Comparison of ENCODE assay signal across 22 mouse cellular contexts in the genomic region with DNA sequence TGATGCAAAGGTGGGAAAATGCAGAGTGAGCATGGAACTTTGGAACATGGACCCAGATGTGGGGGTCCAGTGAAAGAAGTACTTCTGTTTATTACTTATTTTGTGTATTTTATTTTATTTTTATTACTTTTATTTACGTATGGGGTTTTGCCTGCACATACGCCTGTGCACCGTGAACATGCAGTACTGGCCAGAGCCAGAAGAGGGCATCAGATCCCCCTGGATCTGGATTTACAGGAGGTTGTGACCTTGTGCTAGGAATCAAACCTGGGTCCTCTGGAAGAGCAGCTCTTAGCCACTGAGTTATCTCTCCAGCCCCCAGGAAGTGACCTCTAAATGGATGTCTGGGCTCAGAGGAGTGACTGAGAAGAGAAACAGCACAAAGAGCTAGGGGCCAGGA. TPM values are rescaled to one million over a fixed set of nuclear protein-coding genes. Genes with fewer than 3 reads are reported as not detected.
A peak's percentile ranks its signal among the peaks of the same experiment; 100 is the strongest.
DNase-seq lines count a peak whose midpoint lies in the region; ATAC-seq and TF ChIP-seq lines count a peak whose summit lies in the region.
"Had no signal": no experiment of that assay in that cellular context is flagged by ENCODE, and none has a peak within 500 bp of the region (broad histone marks: within the 10 kb centered on the region; RNA-seq: fewer than 3 reads in every experiment).

No protein-coding gene starts in this region.

- no peaks in the 10 kb centered on the region for H3K4me1 ChIP-seq in heart, postnatal 0 days (ENCODE audit: control insufficient read depth, insufficient read depth)
- peaks cover 13% of the 10 kb centered on the region for H3K4me1 ChIP-seq in small intestine, adult 2 months (ENCODE audit: control insufficient read depth, insufficient read depth, insufficient read length, low read length)
- H3K4me1 ChIP-seq in midbrain, embryonic 11.5 days (ENCODE audit: control insufficient read depth, insufficient read depth, low read length) = 0 out of 2 replicates have a peak, but pooled peaks cover 4% of the 10 kb centered on the region
- H3K4me1 ChIP-seq: forebrain, embryonic 13.5 days; hindbrain, embryonic 15.5 days; neural tube, embryonic 12.5 days had no signal

- no peak for ATAC-seq in heart, postnatal 0 days (ENCODE audit: insufficient read depth, low read depth)
- ATAC-seq in midbrain, embryonic 11.5 days (ENCODE audit: low FRiP score) = no peak
- ATAC-seq: forebrain, embryonic 13.5 days had no signal

- H3K36me3 ChIP-seq in heart, postnatal 0 days (replicated peaks; ENCODE audit: control insufficient read depth, insufficient read depth, low read length) = no peaks in the 10 kb centered on the region
- no peaks in the 10 kb centered on the region for H3K36me3 ChIP-seq in small intestine, adult 2 months (ENCODE audit: control insufficient read depth, insufficient read depth, low read length)
- no peaks in the 10 kb centered on the region for H3K36me3 ChIP-seq in midbrain, embryonic 11.5 days (ENCODE audit: control insufficient read depth, insufficient read depth, low read length)
- H3K36me3 ChIP-seq: heart, embryonic 15.5 days; hindbrain, embryonic 15.5 days; limb, embryonic 13.5 days; neural tube, embryonic 12.5 days had no signal

- 0 out of 2 replicates have a peak, but pooled peaks have one; percentile 7 for TF ChIP-seq CTCF in heart, postnatal 0 days (IDR thresholded peaks at IDR 0.05; ENCODE audit: low read depth)
- peak; percentile 24; the same call in 1 of the 2 replicates for TF ChIP-seq CTCF in small intestine, adult 2 months (IDR thresholded peaks at IDR 0.05; ENCODE audit: extremely low read depth, insufficient read length, insufficient replicate concordance, low read depth, low read length)

- H3K9me3 ChIP-seq in heart, postnatal 0 days (replicated peaks; ENCODE audit: control insufficient read depth, low read length) = no peaks in the 10 kb centered on the region
- no peaks in the 10 kb centered on the region for H3K9me3 ChIP-seq in midbrain, embryonic 11.5 days (ENCODE audit: control insufficient read depth, low read length)
- H3K9me3 ChIP-seq: forebrain, embryonic 13.5 days; heart, embryonic 15.5 days; hindbrain, embryonic 15.5 days; limb, embryonic 13.5 days; neural tube, embryonic 12.5 days had no signal

- H3K27ac ChIP-seq in heart, postnatal 0 days (ENCODE audit: low read depth) = no peak overlapping the region
- H3K27ac ChIP-seq in small intestine, adult 2 months (ENCODE audit: insufficient read depth, low read depth, low read length) = no peak overlapping the region
- H3K27ac ChIP-seq in midbrain, embryonic 11.5 days (ENCODE audit: low read depth, low read length) = no peak overlapping the region
- H3K27ac ChIP-seq: forebrain, embryonic 13.5 days; heart, embryonic 15.5 days; hindbrain, embryonic 15.5 days; limb, embryonic 13.5 days; neural tube, embryonic 12.5 days had no signal

- 90% methylated on average over 3 of the region's 3 CpGs for WGBS in heart, postnatal 0 days
- WGBS in small intestine, adult 2 months = 89% methylated on average over 3 of the region's 3 CpGs
- 90% methylated on average over 3 of the region's 3 CpGs for WGBS in midbrain, embryonic 11.5 days

- TF ChIP-seq POLR2A in small intestine, adult 2 months (IDR thresholded peaks at IDR 0.05; ENCODE audit: low read depth, low read length) = no peak

- no peak overlapping the region for H3K4me3 ChIP-seq in heart, postnatal 0 days (ENCODE audit: low read depth, low read length)
- no peak overlapping the region for H3K4me3 ChIP-seq in small intestine, adult 2 months (ENCODE audit: low read depth, low read length)
- H3K4me3 ChIP-seq in midbrain, embryonic 11.5 days (ENCODE audit: low read depth, low read length) = no peak overlapping the region
- H3K4me3 ChIP-seq: forebrain, embryonic 13.5 days; heart, embryonic 15.5 days; hindbrain, embryonic 15.5 days; limb, embryonic 13.5 days; megakaryocyte, embryonic 14.5 days; neural tube, embryonic 12.5 days had no signal

- no peak for TF ChIP-seq EP300 in heart, postnatal 0 days (IDR thresholded peaks at IDR 0.05; ENCODE audit: low read depth)

- no peak for DNase-seq in heart, postnatal 0 days (ENCODE audit: low spot score)
- no peak for DNase-seq in heart, adult 9 months (ENCODE audit: low spot score in 2 of 2)
- peak; percentile 23 to 72 for DNase-seq in spleen, postnatal 4 days (ENCODE audit: low spot score in 2 of 2)
- no peak for DNase-seq in spleen, adult 12 weeks (ENCODE audit: low spot score)
- DNase-seq in NIH3T3 (ENCODE audit: low read depth) = peak; percentile 25
- DNase-seq in urinary bladder, postnatal 36 days (ENCODE audit: low spot score in 2 of 2) = no peak
- DNase-seq in midbrain, embryonic 11.5 days (ENCODE audit: low spot score, missing footprints) = no peak
- DNase-seq: cerebellum, adult 8-10 months; embryo, embryonic 11 days; kidney, adult 8-10 months; right cerebral cortex, postnatal 25 days had no signal

- H3K9ac ChIP-seq in heart, postnatal 0 days (replicated peaks; ENCODE audit: low read depth, low read length) = no peak overlapping the region
- H3K9ac ChIP-seq in midbrain, embryonic 11.5 days (ENCODE audit: low read length) = no peak overlapping the region
- H3K9ac ChIP-seq: forebrain, embryonic 13.5 days; heart, embryonic 15.5 days; hindbrain, embryonic 15.5 days; limb, embryonic 13.5 days; neural tube, embryonic 12.5 days had no signal

- H3K4me2 ChIP-seq in heart, postnatal 0 days (ENCODE audit: low read depth, low read length) = no peak overlapping the region
- H3K4me2 ChIP-seq in midbrain, embryonic 11.5 days = no peak overlapping the region
- H3K4me2 ChIP-seq: forebrain, embryonic 13.5 days; heart, embryonic 15.5 days; hindbrain, embryonic 15.5 days; limb, embryonic 13.5 days; neural tube, embryonic 12.5 days had no signal

- H3K27me3 ChIP-seq in heart, postnatal 0 days (ENCODE audit: control insufficient read depth, insufficient read depth, low read length) = peaks cover 25% of the 10 kb centered on the region
- peaks cover 12% of the 10 kb centered on the region; the same call in 1 of the 2 replicates for H3K27me3 ChIP-seq in small intestine, adult 2 months (ENCODE audit: control insufficient read depth, insufficient read depth, low read length)
- H3K27me3 ChIP-seq in midbrain, embryonic 11.5 days (ENCODE audit: control insufficient read depth, insufficient read depth, low read length) = peaks cover 19% of the 10 kb centered on the region

RNA-seq across cellular contexts. Expression of gene Gfi1b, which starts 3.1 kb away (rescaled TPM):
- not detected in 2 replicates for total RNA-seq in heart, postnatal 0 days (2014; rRNA removed; ENCODE audit: low replicate concordance)
- 0.23 TPM in 1 of 2 replicates, not detected in the other for polyA plus RNA-seq in heart, postnatal 0 days (2015; fragmentation: Nextera tagmentation; extraction: Ambion mirVana)
- 1.3 and 1.8 TPM in 2 replicates for polyA plus RNA-seq in small intestine, adult 2 months (2012; rRNA removed)
- polyA plus RNA-seq in midbrain, embryonic 11.5 days (2014; fragmentation: Nextera tagmentation; extraction: Ambion mirVana) = 2.8 and 3.3 TPM in 2 replicates
- total RNA-seq: adrenal gland, adult 18-20 months; layer of hippocampus, adult 18-20 months; left cerebral cortex, adult 8-10 months; midbrain, postnatal 0 days had no signal
- polyA plus RNA-seq: midbrain, postnatal 0 days had no signal

RNA-seq across cellular contexts. Expression of gene Tsc1, which starts 16.2 kb away (rescaled TPM):
- total RNA-seq in heart, postnatal 0 days (2014; rRNA removed; ENCODE audit: low replicate concordance) = 12.8 and 14.6 TPM in 2 replicates
- 7.2 and 7.7 TPM in 2 replicates for polyA plus RNA-seq in heart, postnatal 0 days (2015; fragmentation: Nextera tagmentation; extraction: Ambion mirVana)
- polyA plus RNA-seq in small intestine, adult 2 months (2012; rRNA removed) = 3.2 and 7.0 TPM in 2 replicates
- 19.5 and 22.3 TPM in 2 replicates for polyA plus RNA-seq in midbrain, embryonic 11.5 days (2014; fragmentation: Nextera tagmentation; extraction: Ambion mirVana)

RNA-seq across cellular contexts. Expression of gene Gtf3c5, which starts 41.3 kb away (rescaled TPM):
- total RNA-seq in heart, postnatal 0 days (2014; rRNA removed; ENCODE audit: low replicate concordance) = 14.0 and 14.3 TPM in 2 replicates
- polyA plus RNA-seq in heart, postnatal 0 days (2015; fragmentation: Nextera tagmentation; extraction: Ambion mirVana) = 12.4 and 12.7 TPM in 2 replicates
- 7.7 and 13.7 TPM in 2 replicates for polyA plus RNA-seq in small intestine, adult 2 months (2012; rRNA removed)
- 38.8 and 40.5 TPM in 2 replicates for polyA plus RNA-seq in midbrain, embryonic 11.5 days (2014; fragmentation: Nextera tagmentation; extraction: Ambion mirVana)

Comparison
In these comparisons a context has a peak if more than half of its experiments do, and no peak if none do; other contexts are left out.
1. DNase-seq: peak in spleen, postnatal 4 days (2 of 2) and NIH3T3 (single experiment); none in heart, postnatal 0 days (single experiment), heart, adult 9 months (0 of 2), spleen, adult 12 weeks (single experiment), urinary bladder, postnatal 36 days (0 of 2) and midbrain, embryonic 11.5 days (single experiment).